18 mouse cellular contexts compared by ENCODE assay signal in the genomic region with DNA sequence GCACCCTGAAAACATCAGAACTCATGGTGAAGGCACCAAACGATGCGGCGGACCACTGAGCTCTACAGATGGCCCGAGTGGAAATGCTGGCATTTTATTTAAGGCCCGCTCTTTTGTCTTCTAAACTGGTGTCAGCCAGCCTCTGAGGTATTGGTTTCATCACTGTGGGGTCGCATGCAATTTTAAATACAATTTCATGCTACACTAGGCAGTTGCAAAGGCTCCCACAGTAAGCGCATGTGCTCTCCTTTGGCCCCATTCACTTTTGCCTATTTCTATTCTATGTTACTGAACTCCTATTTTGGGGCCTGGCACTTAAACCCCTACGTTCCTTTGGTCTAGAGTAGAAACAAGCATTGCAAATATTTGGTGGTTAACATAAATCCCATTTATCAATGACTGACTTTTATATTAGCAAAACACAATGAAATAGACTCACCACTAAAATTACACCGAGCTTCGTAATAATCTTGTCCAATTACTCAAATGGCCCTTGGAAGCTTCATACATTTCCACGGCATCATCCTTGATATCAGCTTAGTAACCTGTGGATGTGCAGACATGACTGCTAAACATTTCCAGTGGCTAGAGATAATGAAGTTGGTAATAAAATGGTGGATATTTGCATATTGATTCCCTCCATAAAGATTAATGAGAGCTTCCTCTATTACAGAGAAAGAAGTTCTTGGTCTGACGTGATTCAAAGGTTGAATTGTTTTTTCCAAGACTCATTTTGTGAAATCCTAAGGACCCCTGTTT.
"Had no signal": no experiment of that assay in that cellular context is flagged by ENCODE, and none has a peak within 500 bp of the region (broad histone marks: within the 10 kb centered on the region; RNA-seq: fewer than 3 reads in every experiment).

No protein-coding gene starts in this region.

- H3K4me2 ChIP-seq: liver, embryonic 13.5 days; liver, embryonic 15.5 days; lung, embryonic 15.5 days; midbrain, embryonic 12.5 days; midbrain, embryonic 15.5 days; stomach, embryonic 15.5 days had no signal

- H3K4me1 ChIP-seq: liver, embryonic 13.5 days; liver, embryonic 15.5 days; lung, embryonic 15.5 days; megakaryocyte, embryonic 14.5 days; midbrain, embryonic 12.5 days; midbrain, embryonic 15.5 days; stomach, embryonic 15.5 days had no signal

- H3K27me3 ChIP-seq: liver, embryonic 13.5 days; liver, embryonic 15.5 days; lung, embryonic 15.5 days; midbrain, embryonic 12.5 days; midbrain, embryonic 15.5 days; stomach, embryonic 15.5 days had no signal

- H3K9me3 ChIP-seq: liver, embryonic 13.5 days; liver, embryonic 15.5 days; lung, embryonic 15.5 days; midbrain, embryonic 15.5 days; stomach, embryonic 15.5 days had no signal

- H3K4me3 ChIP-seq: liver, embryonic 13.5 days; liver, embryonic 15.5 days; lung, embryonic 15.5 days; megakaryocyte, embryonic 14.5 days; midbrain, embryonic 12.5 days; midbrain, embryonic 15.5 days; stomach, embryonic 15.5 days had no signal

- H3K27ac ChIP-seq: liver, embryonic 13.5 days; liver, embryonic 15.5 days; lung, embryonic 15.5 days; macrophage; midbrain, embryonic 12.5 days; midbrain, embryonic 15.5 days; stomach, embryonic 15.5 days; stomach, postnatal 0 days had no signal

- H3K36me3 ChIP-seq: liver, embryonic 13.5 days; liver, embryonic 15.5 days; lung, embryonic 15.5 days; midbrain, embryonic 12.5 days; midbrain, embryonic 15.5 days; stomach, embryonic 15.5 days had no signal

- DNase-seq: liver, embryonic 13.5 days; liver, postnatal 0 days; lung, adult 2 months; lung, postnatal 14 days; lung, postnatal 36 days; right cerebral cortex, postnatal 14 days; thymus, adult 2 months; thymus, postnatal 25 days; thymus, postnatal 4 days had no signal

- H3K9ac ChIP-seq: liver, embryonic 13.5 days; liver, embryonic 15.5 days; liver, postnatal 0 days; lung, embryonic 15.5 days; midbrain, embryonic 12.5 days; midbrain, embryonic 15.5 days; stomach, embryonic 15.5 days had no signal

- ATAC-seq: liver, postnatal 0 days; lung, postnatal 0 days; midbrain, embryonic 15.5 days had no signal
